Mouse (Mus musculus): ENCODE data around the gene Tshz2. TPM values are rescaled to one million over a fixed set of nuclear protein-coding genes. Genes with fewer than 3 reads are reported as not detected.

Gene Tshz2
- polyA plus RNA-seq, 1 experiment from 2014 or later: 43.1 TPM

DNA sequence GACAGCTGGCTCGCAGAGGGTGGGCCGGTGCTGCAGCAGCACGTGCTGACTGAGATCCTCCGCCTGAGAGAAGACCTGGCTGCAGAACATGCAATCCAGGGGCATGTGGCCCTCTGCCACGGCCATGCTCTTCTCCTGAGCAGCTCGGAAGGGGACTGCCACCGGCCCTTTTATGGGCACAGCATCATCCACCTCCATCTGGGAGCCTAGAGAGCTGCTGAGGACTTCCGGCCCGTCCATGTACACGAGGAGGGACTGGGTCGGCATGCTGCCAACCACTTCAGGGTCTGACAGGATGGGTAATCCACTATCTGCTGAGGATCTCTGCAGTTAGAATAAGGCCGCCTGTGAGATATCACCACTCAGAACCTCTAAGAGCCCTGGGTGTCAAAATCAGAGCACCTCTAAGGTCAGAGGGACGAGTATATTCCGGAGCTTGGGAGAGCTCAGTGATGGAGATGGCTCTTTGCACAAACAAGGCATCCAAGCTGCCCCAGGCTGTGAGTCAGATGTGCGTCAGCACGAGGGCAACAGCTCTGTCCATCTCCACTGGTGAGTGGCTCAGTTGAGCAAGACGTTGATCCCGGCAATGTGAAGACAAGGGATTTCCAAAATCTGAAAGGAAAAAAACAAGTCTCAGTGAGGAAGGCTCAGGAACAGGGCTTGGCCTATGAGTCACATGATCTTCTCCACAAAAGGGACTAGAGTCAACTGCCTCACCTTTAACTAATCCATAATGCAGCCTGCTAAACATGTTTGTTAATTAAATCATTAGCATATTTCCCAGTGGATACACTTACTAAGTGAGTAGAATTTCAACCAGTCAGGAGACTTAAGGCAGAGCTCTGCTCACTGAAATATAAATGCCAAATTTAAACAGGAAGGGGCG, 487.6 kb downstream of the Tshz2 start:
- CTCF ChIA-PET: interaction anchor here (0.6 to 2.0 kb wide), 6 partner anchors 8 to 223 kb away, joined by 3 to 5 read pairs (median 3); no protein-coding TSS in a partner anchor
- peak; percentile 87 for ATAC-seq
- no peak for DNase-seq (ENCODE audit: low read depth, low spot score)
- H3K27me3 ChIP-seq: no peaks in the 10 kb centered on the region
- in situ Hi-C loops (cut with MboI; ENCODE audit: low pct_unique_long_range_greater_than_20kb): loop anchor here (10.0 kb wide), 1 partner anchor 84 kb away; no protein-coding TSS in a partner anchor
- POLR2A ChIA-PET: interaction anchor here (0.6 kb wide), 1 partner anchor 335 kb away, joined by 4 read pairs; no protein-coding TSS in a partner anchor
- TF ChIP-seq CTCF (IDR thresholded peaks at IDR 0.05): no peak

Other genes with a start within 250 kb of the Tshz2 start
- gene Gm11011, start 45.3 kb upstream of the Tshz2 start, polyA plus RNA-seq (2021): not detected

All from Patski (cell line).